In the genomic region with DNA sequence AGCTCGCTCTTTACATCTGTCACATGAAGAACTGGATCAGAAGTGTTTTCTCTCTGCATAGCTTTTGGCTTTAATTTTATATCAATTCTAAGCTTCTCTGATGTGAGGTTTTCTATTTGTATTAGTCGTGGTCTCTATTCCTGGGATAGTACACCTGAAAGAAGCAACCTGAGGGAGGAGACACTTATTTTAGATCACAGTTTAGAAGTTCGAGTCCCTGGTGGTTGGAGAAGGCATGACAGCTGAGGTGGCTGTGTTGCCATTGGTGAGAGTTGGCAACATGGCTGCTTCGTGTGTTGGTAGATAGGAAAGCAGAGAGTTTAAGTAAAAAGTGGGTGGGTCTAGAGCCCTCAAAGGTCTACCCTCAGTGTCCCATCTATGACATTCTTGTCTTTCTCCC, we compare ENCODE assay signal across 26 mouse cellular contexts.
DNase-seq lines count a peak whose midpoint lies in the region; TF ChIP-seq lines count a peak whose summit lies in the region.
"Had no signal": no experiment of that assay in that cellular context is flagged by ENCODE, and none has a peak within 500 bp of the region (broad histone marks: within the 10 kb centered on the region; RNA-seq: fewer than 3 reads in every experiment).

No protein-coding gene starts in this region.

- peaks cover 4% of the 10 kb centered on the region for H3K36me3 ChIP-seq in heart, adult 2 months (ENCODE audit: control insufficient read depth, insufficient read depth, low read length)
- H3K36me3 ChIP-seq in CH12.LX (replicated peaks in 1 of 2; ENCODE audit: control insufficient read depth in 1 of 2, insufficient read depth in 1 of 2, low read length in 1 of 2), result no peaks in the 10 kb centered on the region
- H3K36me3 ChIP-seq: embryonic facial prominence, embryonic 13.5 days; G1E; heart, embryonic 13.5 days; hindbrain, embryonic 10.5 days; hindbrain, embryonic 15.5 days; liver, embryonic 15.5 days; lung, embryonic 15.5 days; neural tube, embryonic 13.5 days had no signal

- TF ChIP-seq EP300 in heart, adult 2 months (IDR thresholded peaks at IDR 0.05; ENCODE audit: insufficient read depth, low read depth, low read length), result no peak
- no peak for TF ChIP-seq EP300 in CH12.LX (IDR thresholded peaks at IDR 0.05; ENCODE audit: low read length)

- intact Hi-C loops in heart, adult 2 months (cut with DNase I), result no loop called here
- intact Hi-C loops in heart, postnatal 36 days (cut with DNase I), result no loop called here
- intact Hi-C loops in left cerebral cortex, adult 2 months (cut with DNase I), result no loop called here
- intact Hi-C loops in left cerebral cortex, postnatal 4 days (cut with DNase I), result no loop called here

- 93% methylated on average over 4 of the region's 4 CpGs for WGBS in heart, adult 2 months

- H3K79me2 ChIP-seq in heart, adult 2 months (replicated peaks; ENCODE audit: control insufficient read depth, insufficient read depth, low read length), result peaks cover 4% of the 10 kb centered on the region; the same call in 1 of the 2 replicates
- no peaks in the 10 kb centered on the region for H3K79me2 ChIP-seq in CH12.LX (replicated peaks; ENCODE audit: control insufficient read depth, extremely low read depth, insufficient read depth, poor library complexity, severe bottlenecking)

- no peak; the same call in 1 of the 2 replicates for TF ChIP-seq RAD21 in CH12.LX (IDR thresholded peaks at IDR 0.05; ENCODE audit: low read depth, low read length)

- H3K4me2 ChIP-seq in CH12.LX (ENCODE audit: insufficient read depth, low read depth, poor library complexity, severe bottlenecking), result no peak overlapping the region
- H3K4me2 ChIP-seq: embryonic facial prominence, embryonic 13.5 days; heart, embryonic 13.5 days; hindbrain, embryonic 15.5 days; liver, embryonic 15.5 days; lung, embryonic 15.5 days; neural tube, embryonic 13.5 days had no signal

- no peak overlapping the region for H3K4me3 ChIP-seq in heart, adult 2 months
- H3K4me3 ChIP-seq in left cerebral cortex, adult 2 months, result no peak overlapping the region
- no peak overlapping the region for H3K4me3 ChIP-seq in CH12.LX (replicated peaks in 1 of 3; ENCODE audit: low read depth in 2 of 3, low read length in 2 of 3, poor library complexity in 1 of 3)
- H3K4me3 ChIP-seq: embryonic facial prominence, embryonic 13.5 days; heart, embryonic 13.5 days; hindbrain, embryonic 10.5 days; hindbrain, embryonic 15.5 days; liver, embryonic 15.5 days; lung, embryonic 15.5 days; myocyte; neural tube, embryonic 13.5 days had no signal

- no peak overlapping the region for H3K9ac ChIP-seq in heart, adult 2 months (ENCODE audit: low read depth, low read length)
- no peak overlapping the region for H3K9ac ChIP-seq in CH12.LX (ENCODE audit: insufficient read depth, low read depth)
- H3K9ac ChIP-seq: embryonic facial prominence, embryonic 13.5 days; heart, embryonic 13.5 days; hindbrain, embryonic 15.5 days; liver, embryonic 15.5 days; lung, embryonic 15.5 days; neural tube, embryonic 13.5 days had no signal

- no peak overlapping the region for H3K27ac ChIP-seq in heart, adult 2 months
- H3K27ac ChIP-seq in left cerebral cortex, adult 2 months, result no peak overlapping the region
- H3K27ac ChIP-seq in CH12.LX (ENCODE audit: insufficient read depth, low read depth), result no peak overlapping the region
- H3K27ac ChIP-seq: heart, embryonic 13.5 days; hindbrain, embryonic 10.5 days; hindbrain, embryonic 15.5 days; liver, embryonic 15.5 days; lung, embryonic 15.5 days; macrophage; neural tube, embryonic 13.5 days had no signal

- no peaks in the 10 kb centered on the region for H3K9me3 ChIP-seq in CH12.LX (replicated peaks; ENCODE audit: low read length)
- H3K9me3 ChIP-seq: embryonic facial prominence, embryonic 13.5 days; hindbrain, embryonic 10.5 days; hindbrain, embryonic 15.5 days; liver, embryonic 15.5 days; lung, embryonic 15.5 days; neural tube, embryonic 13.5 days had no signal

- TF ChIP-seq CTCF in heart, adult 2 months (IDR thresholded peaks at IDR 0.05), result peak; percentile 45
- TF ChIP-seq CTCF in left cerebral cortex, adult 2 months (IDR thresholded peaks at IDR 0.05), result peak; percentile 23
- TF ChIP-seq CTCF in CH12.LX (conservative IDR thresholded peaks at IDR 0.05 in 1 of 2, IDR thresholded peaks at IDR 0.05 in 1 of 2; ENCODE audit: low read depth in 2 of 2, low read length in 2 of 2), result peak; percentile 14 to 23; a peak in 1 of 4 replicates

- TF ChIP-seq POLR2A in heart, adult 2 months (IDR thresholded peaks at IDR 0.05; ENCODE audit: insufficient read depth, low read depth, low read length), result no peak
- TF ChIP-seq POLR2A in CH12.LX (IDR thresholded peaks at IDR 0.05; ENCODE audit: low read depth, low read length), result no peak

- 0 out of 2 replicates have a peak, but pooled peaks cover 1% of the 10 kb centered on the region for H3K27me3 ChIP-seq in heart, adult 2 months (ENCODE audit: control insufficient read depth, insufficient read depth, low read length)
- H3K27me3 ChIP-seq in CH12.LX (replicated peaks), result no peaks in the 10 kb centered on the region
- H3K27me3 ChIP-seq: embryonic facial prominence, embryonic 13.5 days; hindbrain, embryonic 15.5 days; liver, embryonic 15.5 days; lung, embryonic 15.5 days; neural tube, embryonic 13.5 days had no signal

- in situ Hi-C loops in CH12.LX (cut with MboI; ENCODE audit: low pct_ligation_motif_present, low pct_unique_long_range_greater_than_20kb, low sequenced_read_pairs), result no loop called here

- dilution Hi-C loops in CH12.LX (cut with MboI; ENCODE audit: extremely low pct_ligation_motif_present, extremely low pct_unique_long_range_greater_than_20kb, low sequenced_read_pairs), result no loop called here

- peaks cover 3% of the 10 kb centered on the region for H3K4me1 ChIP-seq in heart, adult 2 months (ENCODE audit: control insufficient read depth, insufficient read depth, low read length)
- H3K4me1 ChIP-seq in CH12.LX (ENCODE audit: control insufficient read depth in 1 of 2, insufficient read depth in 2 of 2), result no peaks in the 10 kb centered on the region
- H3K4me1 ChIP-seq: heart, embryonic 13.5 days; hindbrain, embryonic 10.5 days; hindbrain, embryonic 15.5 days; liver, embryonic 15.5 days; neural tube, embryonic 13.5 days had no signal

- no peak for DNase-seq in heart, adult 2 months
- DNase-seq in heart, postnatal 36 days, result no peak
- DNase-seq in left cerebral cortex, adult 2 months (ENCODE audit: extremely low spot score in 1 of 2, low spot score in 2 of 2), result no peak
- DNase-seq in left cerebral cortex, postnatal 4 days, result no peak
- no peak for DNase-seq in CH12.LX (ENCODE audit: extremely low read depth)
- DNase-seq in ES-CJ7 (ENCODE audit: low read depth, low spot score), result peak; percentile 12
- no peak for DNase-seq in neural tube, embryonic 10.5 days (ENCODE audit: extremely low spot score, low spot score)
- no peak for DNase-seq in testis, postnatal 10 days (ENCODE audit: low spot score)
- DNase-seq: adrenal gland, postnatal 25 days; cerebellum, adult 18-20 months; cerebellum, postnatal 10 days; gastrocnemius, postnatal 25 days; heart, adult 18-20 months; heart, postnatal 10 days; kidney, adult 9 months; kidney, postnatal 36 days had no signal

TF ChIP-seq in CH12.LX, 34 proteins besides CTCF, POLR2A, EP300 and RAD21:
- TF ChIP-seq MYC (IDR thresholded peaks at IDR 0.05; ENCODE audit: low read depth, low read length), result no peak
- TF ChIP-seq GABPA (IDR thresholded peaks at IDR 0.05; ENCODE audit: insufficient replicate concordance, low read depth, low read length), result no peak
- TF ChIP-seq ELF1 (IDR thresholded peaks at IDR 0.05; ENCODE audit: low read depth, low read length), result no peak
- no peak for TF ChIP-seq MAFK (IDR thresholded peaks at IDR 0.05; ENCODE audit: insufficient replicate concordance, low read length)
- no peak for TF ChIP-seq ZMIZ1 (IDR thresholded peaks at IDR 0.05; ENCODE audit: low read depth, low read length)
- no peak for TF ChIP-seq TBP (conservative IDR thresholded peaks at IDR 0.05; ENCODE audit: low read depth, low read length)
- TF ChIP-seq ZKSCAN1 (IDR thresholded peaks at IDR 0.05; ENCODE audit: borderline replicate concordance, low read depth, low read length), result no peak
- no peak for TF ChIP-seq JUND (conservative IDR thresholded peaks at IDR 0.05; ENCODE audit: low read depth, low read length)
- no peak for TF ChIP-seq CHD2 (IDR thresholded peaks at IDR 0.05; ENCODE audit: low read length)
- no peak for TF ChIP-seq MAZ (IDR thresholded peaks at IDR 0.05; ENCODE audit: low read depth, low read length)
- no peak for TF ChIP-seq MEF2A (IDR thresholded peaks at IDR 0.05; ENCODE audit: borderline replicate concordance, low read depth, low read length)
